Mouse (Mus musculus) hindbrain, postnatal 0 days (tissue): ENCODE data around the gene Tox3. TPM values are rescaled to one million over a fixed set of nuclear protein-coding genes. Genes with fewer than 3 reads are reported as not detected.

Experiments used
- ATAC-seq: fragments of 200-750 bp; cut with Nextera tagmentation; 2 replicates; pipeline ENCODE4 v1.8.0; 2017; ENCODE audit warnings: mild to moderate bottlenecking, moderate TSS enrichment, moderate library complexity
- DNase-seq: peaks from one replicate; pipeline ENCODE4 v3.0.0-alpha.2; 2015; ENCODE audit warnings: low spot score
- H3K27ac ChIP-seq: fragments of 300-500 bp; sonication (generic); 2 replicates; pipeline ENCODE4 v1.5.1; 2014; ENCODE audit warnings: mild to moderate bottlenecking
- H3K27me3 ChIP-seq: fragments of 300-500 bp; sonication (generic); 2 replicates; pipeline ENCODE4 v1.6.1; 2014; ENCODE audit warnings: low read length, mixed read lengths; ENCODE audit not compliant: insufficient read depth
- H3K36me3 ChIP-seq: fragments of 300-500 bp; sonication (generic); 2 replicates; pipeline ENCODE4 v1.6.1; 2014; ENCODE audit warnings: low read length, mixed read lengths; ENCODE audit not compliant: insufficient read depth
- H3K4me1 ChIP-seq: fragments of 300-500 bp; sonication (generic); 2 replicates; pipeline ENCODE4 v1.6.1; 2014; ENCODE audit warnings: antibody characterized with exemption, low read length, mixed read lengths; ENCODE audit not compliant: insufficient read depth
- H3K4me2 ChIP-seq: fragments of 300-500 bp; sonication (generic); 2 replicates; pipeline ENCODE4 v1.6.1; 2014; ENCODE audit warnings: low read depth, mild to moderate bottlenecking, low read length, moderate library complexity, mixed read lengths
- H3K4me3 ChIP-seq: fragments of 300-500 bp; sonication (generic); 2 replicates; pipeline ENCODE4 v1.5.1; 2014; ENCODE audit warnings: low read length
- H3K9ac ChIP-seq: fragments of 300-500 bp; sonication (generic); replicated peaks from 2 replicates; pipeline ENCODE4 v1.6.1; 2014; ENCODE audit warnings: mild to moderate bottlenecking, low read length, moderate library complexity, mixed read lengths
- H3K9me3 ChIP-seq: fragments of 300-500 bp; sonication (generic); 2 replicates; pipeline ENCODE4 v1.6.1; 2016; ENCODE audit warnings: low read length, mixed read lengths
- CTCF ChIP-seq: IDR thresholded peaks from 2 replicates; pipeline ENCODE4 v1.5.1; 2016; ENCODE audit warnings: antibody characterized with exemption, control low read depth, low read depth
- WGBS: fragments of 180-500 bp; shearing (Covaris S2); extraction: QIAGEN DNeasy Blood & Tissue Kit; methylation state at CpG from one replicate; pipeline ENCODE4 v1.1.7; 2014; 5-methylcytosine and 5-hydroxymethylcytosine counted together
- polyA plus RNA-seq: library from polyadenylated mRNA; unstranded; fragments of >200 nt; fragmentation: Nextera tagmentation; extraction: Ambion mirVana; gene quantifications from 2 replicates; pipeline ENCODE4 v1.2.1, GENCODE M21; 2015
- total RNA-seq: library from RNA; depleted of rRNA; stranded (reverse); fragments of >200 nt; gene quantifications from 2 replicates; pipeline ENCODE4 v1.2.3, GENCODE M21; 2014

The Tox3 gene
- total and polyA plus RNA-seq, 2 experiments from 2014 or later, result 22.2 to 33.1 TPM

DNA sequence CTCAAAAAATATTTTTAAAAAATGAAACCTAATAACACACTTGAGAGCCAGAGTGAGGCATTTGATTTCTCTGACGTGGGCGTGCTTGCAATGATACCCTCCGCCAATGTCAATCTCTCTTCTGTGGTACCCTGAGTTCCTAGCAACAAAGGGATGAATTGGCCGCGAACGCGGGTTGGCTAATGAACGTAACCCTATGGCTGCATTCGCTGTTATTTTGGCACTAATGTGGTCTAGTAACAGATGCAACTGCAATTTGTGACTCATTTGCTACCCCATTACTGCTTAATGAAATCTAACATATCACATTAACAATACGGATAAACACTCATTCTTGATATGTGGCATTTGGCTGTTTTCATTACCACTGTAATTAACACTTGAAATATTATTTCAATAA lies 76.2 kb downstream of the Tox3 start:
- no peaks in the 10 kb centered on the region for H3K9me3 ChIP-seq
- peak; percentile 55 for DNase-seq
- no peaks in the 10 kb centered on the region for H3K4me1 ChIP-seq
- no peak overlapping the region for H3K4me2 ChIP-seq
- no peak for TF ChIP-seq CTCF
- no peaks in the 10 kb centered on the region for H3K36me3 ChIP-seq
- no peaks in the 10 kb centered on the region for H3K27me3 ChIP-seq
- H3K4me3 ChIP-seq, result no peak overlapping the region
- no peak overlapping the region for H3K27ac ChIP-seq
- WGBS, result 52% methylated on average over 10 of the region's 10 CpGs
- no peak overlapping the region for H3K9ac ChIP-seq
- no peak for ATAC-seq

DNA sequence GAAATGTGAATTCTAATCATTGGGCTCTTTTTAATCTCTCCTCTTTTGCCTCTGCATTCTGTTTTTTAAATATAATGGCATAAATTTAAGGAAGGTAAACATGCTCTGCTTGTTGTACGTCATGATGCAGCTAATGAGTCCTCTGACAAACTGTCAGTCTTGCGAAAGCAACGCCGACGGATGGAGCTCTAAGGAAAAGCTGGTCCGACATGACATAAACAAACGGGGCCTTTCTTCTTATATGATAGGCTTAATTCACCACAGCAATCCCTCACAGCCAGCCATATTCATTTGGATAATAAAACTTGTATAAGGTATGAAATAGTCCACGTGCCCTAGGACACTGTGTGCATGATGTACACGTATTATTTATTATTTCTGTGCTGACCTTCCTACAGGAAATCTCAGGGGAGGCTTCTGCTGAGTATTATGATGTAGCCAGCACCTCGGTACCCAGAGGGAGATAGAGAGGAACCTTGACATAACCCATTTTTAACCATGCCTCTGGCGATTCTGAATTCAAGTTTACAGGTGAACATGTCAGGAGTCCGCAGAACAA lies 80.4 kb downstream of the Tox3 start:
- H3K4me1 ChIP-seq, result no peaks in the 10 kb centered on the region
- TF ChIP-seq CTCF, result no peak
- H3K9me3 ChIP-seq, result no peaks in the 10 kb centered on the region
- DNase-seq (no peak), ATAC-seq (no peak)
- no peaks in the 10 kb centered on the region for H3K27me3 ChIP-seq
- H3K27ac ChIP-seq, result no peak overlapping the region; the same call in 1 of the 2 replicates
- no peak overlapping the region for H3K9ac ChIP-seq
- WGBS, result 46% methylated on average over 12 of the region's 12 CpGs
- H3K36me3 ChIP-seq, result no peaks in the 10 kb centered on the region
- H3K4me2 ChIP-seq, result no peak overlapping the region
- no peak overlapping the region for H3K4me3 ChIP-seq

DNA sequence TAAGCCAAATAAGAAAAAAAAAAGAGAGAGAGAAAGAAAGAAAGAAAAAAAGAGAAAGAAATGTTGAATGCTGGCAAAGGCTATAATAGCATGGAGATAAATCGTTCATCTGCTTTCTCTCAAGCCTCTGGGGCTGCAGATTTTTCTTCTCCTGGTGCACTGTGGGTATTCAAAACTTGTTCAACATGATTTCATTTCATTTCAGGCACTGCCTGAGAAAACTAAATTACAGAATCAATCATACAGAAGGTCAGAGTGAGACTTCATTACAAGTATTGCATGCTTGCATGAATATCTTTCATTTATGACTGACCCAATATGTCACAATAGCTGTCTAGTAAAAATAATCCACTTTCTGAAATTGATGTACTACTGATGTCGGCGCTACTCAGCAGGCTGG lies 81.2 kb downstream of the Tox3 start:
- WGBS, result 60% methylated on average over 3 of the region's 3 CpGs
- no peak overlapping the region for H3K9ac ChIP-seq
- peak; percentile 35 for DNase-seq

DNA sequence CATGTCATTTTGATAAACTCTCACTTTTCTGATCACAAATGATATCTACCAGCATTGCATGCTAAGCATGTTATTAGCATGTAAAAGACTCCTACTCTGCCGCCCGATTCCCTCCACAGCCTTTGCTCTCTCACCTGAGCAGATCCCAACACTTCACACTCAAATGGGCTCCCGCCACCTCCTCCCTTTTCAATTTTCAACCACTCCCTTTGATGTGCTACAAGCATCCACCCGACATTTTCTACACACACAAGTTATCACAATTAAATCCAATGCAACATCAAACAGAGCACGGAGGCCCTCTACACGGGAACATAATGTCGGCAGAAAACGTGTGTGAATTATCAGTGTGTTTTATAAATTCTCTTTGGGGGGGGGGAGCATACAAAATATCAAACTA lies 81.9 kb downstream of the Tox3 start:
- WGBS, result 73% methylated on average over 8 of the region's 8 CpGs
- Histone ChIP-seq H3K9ac (no peak overlapping the region), H3K27me3 (no peaks in the 10 kb centered on the region), H3K36me3 (no peaks in the 10 kb centered on the region), H3K27ac (no peak overlapping the region), H3K9me3 (no peaks in the 10 kb centered on the region), H3K4me1 (no peaks in the 10 kb centered on the region), H3K4me2 (no peak overlapping the region), H3K4me3 (no peak overlapping the region)
- no peak for TF ChIP-seq CTCF
- ATAC-seq (no peak), DNase-seq (no peak)

More for the DNA sequence above, 81.2 kb downstream of the Tox3 start:
- H3K36me3 ChIP-seq, result no peaks in the 10 kb centered on the region
- no peak overlapping the region for H3K4me2 ChIP-seq
- no peaks in the 10 kb centered on the region for H3K4me1 ChIP-seq
- ATAC-seq, result no peak
- TF ChIP-seq CTCF, result no peak
- H3K27ac ChIP-seq, result no peak overlapping the region
- no peaks in the 10 kb centered on the region for H3K27me3 ChIP-seq
- no peak overlapping the region for H3K4me3 ChIP-seq
- no peaks in the 10 kb centered on the region for H3K9me3 ChIP-seq

DNA sequence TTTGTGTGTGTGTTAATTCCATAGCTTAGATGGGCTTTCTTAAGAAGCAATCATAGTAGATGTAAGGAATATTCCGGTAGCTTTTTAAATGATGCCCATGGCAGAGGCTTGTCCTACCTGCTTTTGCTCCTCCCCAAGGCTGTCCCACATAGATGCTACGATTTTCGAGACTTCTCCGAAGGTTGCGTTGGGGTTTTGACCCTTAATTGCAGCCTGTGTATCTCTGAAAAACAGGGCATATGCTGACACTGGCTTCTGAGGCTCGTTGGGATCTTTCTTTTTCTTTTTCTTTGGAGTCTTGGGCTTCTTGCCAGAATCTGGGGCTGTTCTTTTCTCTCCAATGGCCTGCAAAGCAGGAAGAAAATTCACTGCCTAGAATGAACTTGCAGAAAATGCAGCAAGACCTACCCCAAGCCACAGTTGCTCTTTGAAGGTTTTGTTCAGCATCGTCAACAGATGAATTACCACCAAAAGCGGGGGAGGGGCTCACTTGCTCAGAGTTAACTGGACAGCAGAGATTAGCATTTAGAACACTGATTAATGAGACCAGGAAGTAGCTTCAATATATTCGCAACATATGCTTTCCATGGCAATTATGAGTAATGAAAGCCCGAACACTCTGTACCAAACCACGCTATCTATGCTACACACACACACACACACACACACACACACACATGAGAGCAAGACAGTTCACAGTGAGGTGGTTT lies 93.8 kb downstream of the Tox3 start:
- 32% methylated on average over 11 of the region's 11 CpGs for WGBS
- DNase-seq (peak; percentile 64), ATAC-seq (no peak)
- Histone ChIP-seq H3K4me3 (no peak overlapping the region), H3K36me3 (peaks cover 3% of the 10 kb centered on the region), H3K9me3 (no peaks in the 10 kb centered on the region), H3K27me3 (no peaks in the 10 kb centered on the region), H3K9ac (no peak overlapping the region), H3K4me2 (no peak overlapping the region), H3K4me1 (0 out of 2 replicates have a peak, but pooled peaks cover 7% of the 10 kb centered on the region), H3K27ac (peak overlapping the region; percentile 45; the same call in 1 of the 2 replicates)
- TF ChIP-seq CTCF, result no peak

DNA sequence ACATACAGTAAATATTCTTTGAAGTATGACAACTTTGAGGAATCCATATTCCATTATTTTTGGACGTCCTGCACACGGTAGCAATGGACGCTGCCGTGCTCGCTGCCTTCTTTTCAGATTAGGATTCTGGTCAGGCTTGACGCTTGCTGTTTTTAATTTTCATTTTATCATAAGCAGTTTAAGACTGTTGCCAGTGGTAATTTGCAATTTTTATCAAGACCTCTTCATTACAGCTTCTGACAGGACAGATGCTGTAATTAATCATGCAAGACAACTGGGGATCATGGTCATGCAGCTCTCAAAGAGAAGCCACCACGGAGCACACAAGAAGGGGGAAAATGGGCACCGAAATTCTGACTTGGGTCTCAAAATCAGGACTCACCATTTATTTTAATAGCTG lies 101.8 kb downstream of the Tox3 start:
- Histone ChIP-seq H3K36me3 (peaks cover 9% of the 10 kb centered on the region), H3K27ac (no peak overlapping the region), H3K4me3 (no peak overlapping the region), H3K9me3 (no peaks in the 10 kb centered on the region), H3K9ac (no peak overlapping the region), H3K4me2 (0 out of 2 replicates have a peak overlapping the region, but pooled peaks have one; percentile 7), H3K27me3 (no peaks in the 10 kb centered on the region), H3K4me1 (no peaks in the 10 kb centered on the region; the same call in 1 of the 2 replicates)
- TF ChIP-seq CTCF, result no peak
- peak; percentile 51 for DNase-seq
- 45% methylated on average over 8 of the region's 8 CpGs for WGBS
- no peak for ATAC-seq

DNA sequence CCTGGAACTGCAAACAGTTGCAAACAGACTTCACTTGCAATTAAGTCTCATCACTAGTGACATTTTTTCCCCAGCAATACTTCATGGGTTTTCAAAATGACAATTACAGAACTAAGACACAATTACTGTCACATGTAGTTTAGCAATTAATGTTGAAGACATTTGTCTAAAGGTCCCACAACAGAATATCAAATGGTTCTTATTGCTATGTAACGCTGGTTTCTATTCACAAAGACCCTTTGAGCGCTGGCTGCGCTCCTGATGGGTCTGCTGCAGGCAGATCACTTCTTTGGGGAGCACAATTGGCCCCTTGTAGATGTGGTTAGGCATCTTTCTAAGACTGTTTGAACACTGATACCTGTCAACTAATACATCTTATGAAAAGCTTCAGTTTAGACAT lies 102.3 kb downstream of the Tox3 start:
- 37% methylated on average over 3 of the region's 3 CpGs for WGBS
- peaks cover 7% of the 10 kb centered on the region; the same call in 1 of the 2 replicates for H3K36me3 ChIP-seq
- H3K4me3 ChIP-seq, result no peak overlapping the region
- no peak overlapping the region for H3K9ac ChIP-seq
- no peak overlapping the region for H3K4me2 ChIP-seq
- TF ChIP-seq CTCF, result no peak
- no peak for ATAC-seq
- no peak overlapping the region for H3K27ac ChIP-seq
- no peaks in the 10 kb centered on the region for H3K9me3 ChIP-seq
- no peaks in the 10 kb centered on the region for H3K27me3 ChIP-seq
- no peaks in the 10 kb centered on the region; the same call in 1 of the 2 replicates for H3K4me1 ChIP-seq
- peak; percentile 61 for DNase-seq
